Mouse (Mus musculus) heart, adult 2 months (tissue): ENCODE data around the gene Zyg11a. TPM values are rescaled to one million over a fixed set of nuclear protein-coding genes. Genes with fewer than 3 reads are reported as not detected.

ENCODE experiments used
- DNase-seq, 2 experiments: peaks; one replicate each; pipeline ENCODE4 v3.0.0; 2021
- H3K27ac ChIP-seq: fragments of 200-600 bp; 2 replicates; pipeline ENCODE4 v1.8.1; 2022
- H3K27me3 ChIP-seq: fragments of 200-500 bp; 2 replicates; pipeline ENCODE4 v1.6.1; 2012; ENCODE audit warnings: mild to moderate bottlenecking, low read length, inconsistent platforms, mixed read lengths; ENCODE audit not compliant: control insufficient read depth, insufficient read depth
- H3K36me3 ChIP-seq: fragments of 200-500 bp; 2 replicates; pipeline ENCODE4 v1.6.1; 2012; ENCODE audit warnings: low read length, inconsistent platforms; ENCODE audit not compliant: control insufficient read depth, insufficient read depth
- H3K4me1 ChIP-seq: fragments of 200-500 bp; 2 replicates; pipeline ENCODE4 v1.6.1; 2011; ENCODE audit warnings: low read length; ENCODE audit not compliant: control insufficient read depth, insufficient read depth
- H3K4me3 ChIP-seq: fragments of 200-600 bp; 2 replicates; pipeline ENCODE4 v1.8.1; 2022
- H3K79me2 ChIP-seq: fragments of 200-500 bp; replicated peaks from 2 replicates; pipeline ENCODE4 v1.6.1; 2012; ENCODE audit warnings: mild to moderate bottlenecking, inconsistent platforms, low read length, moderate library complexity, mixed read lengths; ENCODE audit not compliant: control insufficient read depth, insufficient read depth
- H3K9ac ChIP-seq: fragments of 200-500 bp; 2 replicates; pipeline ENCODE4 v1.6.1; 2012; ENCODE audit warnings: low read depth, mild to moderate bottlenecking, control low read depth, inconsistent platforms, low read length, mixed read lengths
- CTCF ChIP-seq: fragments of 200-600 bp; IDR thresholded peaks from 2 replicates; pipeline ENCODE4 v1.8.1; 2022; ENCODE audit warnings: antibody characterized with exemption, mild to moderate bottlenecking, moderate library complexity
- EP300 ChIP-seq: fragments of 200-500 bp; IDR thresholded peaks from 2 replicates; pipeline ENCODE4 v1.6.1; 2011; ENCODE audit warnings: low read depth, low read length, control low read depth; ENCODE audit not compliant: insufficient read depth
- POLR2A ChIP-seq: fragments of 200-500 bp; IDR thresholded peaks from 2 replicates; pipeline ENCODE4 v1.6.1; 2011; ENCODE audit warnings: mild to moderate bottlenecking, low read depth, low read length, control low read depth; ENCODE audit not compliant: insufficient read depth
- WGBS: fragments of 180-500 bp; shearing (Covaris S2); methylation state at CpG from one replicate; pipeline ENCODE4 v1.1.7; 2018; 5-methylcytosine and 5-hydroxymethylcytosine counted together
- intact Hi-C: fragments of 180-260 bp; cut with DNase I; formaldehyde crosslinking; loops from one replicate; pipeline ENCODE4 v1.15.1; 2025
- long read RNA-seq: library from polyadenylated mRNA; stranded (forward); transcript quantifications from one replicate; pipeline ENCODE4 v2.0.0, GENCODE M21; 2021
- polyA plus RNA-seq: library from polyadenylated mRNA; depleted of rRNA; stranded (reverse); fragments of >200 nt; gene quantifications from 2 replicates; pipeline ENCODE4 v1.2.3, GENCODE M21; 2012; rRNA removed
- total RNA-seq, 2 experiments: library from RNA; stranded (reverse); gene quantifications; 2 replicates each; pipeline ENCODE4 v1.2.3; 2021

Gene Zyg11a
- total RNA-seq (under 1 TPM in 1 of 2 experiments, not detected in 1; 0.10 TPM), polyA plus RNA-seq (0.27 TPM in 1 of 2 replicates, not detected in the other)
- long read RNA-seq = 0 reads

GRCm38 (mm10) chr4:108217332-108218179, at the start of gene Zyg11a:
Gene Zyg11a (minus strand): TSS chr4:108218048.
- WGBS = 5% methylated on average over 106 of the region's 107 CpGs
- peaks cover 12% of the 10 kb centered on the region for H3K27me3 ChIP-seq

GRCm38 (mm10) chr4:108265774-108266173, 47.9 kb upstream of the Zyg11a start:
- 82% methylated on average over 7 of the region's 7 CpGs for WGBS
- intact Hi-C loops = no loop called here
- Histone ChIP-seq H3K36me3 (no peaks in the 10 kb centered on the region; the same call in none of the 2 replicates), H3K4me1 (no peaks in the 10 kb centered on the region), H3K79me2 (no peaks in the 10 kb centered on the region; the same call in 1 of the 2 replicates), H3K27ac (no peak overlapping the region), H3K4me3 (no peak overlapping the region), H3K9ac (no peak overlapping the region), H3K27me3 (no peaks in the 10 kb centered on the region)
- DNase-seq = no peak
- no peak for TF ChIP-seq POLR2A
- no peak for TF ChIP-seq EP300
- TF ChIP-seq CTCF = no peak

More at GRCm38 (mm10) chr4:108217332-108218179, at the start of gene Zyg11a:
- H3K36me3 ChIP-seq = no peaks in the 10 kb centered on the region
- TF ChIP-seq EP300 (no peak), CTCF (no peak), POLR2A (no peak)
- H3K4me3 ChIP-seq = 0 out of 2 replicates have a peak within 1 kb of the TSS, but pooled peaks have one; percentile 15
- H3K4me1 ChIP-seq = no peaks in the 10 kb centered on the region
- intact Hi-C loops = no loop called here
- H3K79me2 ChIP-seq = no peaks in the 10 kb centered on the region
- peak within 1 kb of the TSS; percentile 14; the same call in 1 of the 2 replicates for H3K9ac ChIP-seq
- no peak within 1 kb of the TSS for H3K27ac ChIP-seq
- DNase-seq = peak in 1 of 2 experiments; percentile 29

DNA sequence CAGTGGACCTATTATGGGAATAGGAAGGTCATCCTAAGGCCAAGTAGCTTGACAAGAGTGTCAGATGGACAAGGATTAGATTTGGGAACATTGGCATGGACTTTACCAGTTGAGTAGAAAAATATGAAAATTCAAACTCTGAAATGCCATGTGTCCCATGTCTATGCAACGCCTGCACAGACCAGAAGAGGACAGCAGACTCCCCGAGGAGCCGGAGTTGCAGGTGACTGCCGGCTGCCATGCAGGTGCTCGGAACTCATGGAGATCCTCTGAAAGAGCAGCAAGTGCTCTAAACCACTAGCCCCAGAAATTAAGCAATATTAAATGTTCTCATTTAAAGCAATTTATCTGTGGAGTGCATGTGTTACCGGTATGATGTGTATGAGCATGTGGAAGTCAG, 35.5 kb upstream of the Zyg11a start:
- TF ChIP-seq POLR2A = no peak
- TF ChIP-seq EP300 = no peak
- TF ChIP-seq CTCF = peak; percentile 54
- intact Hi-C loops = loop anchor here (2.0 kb wide), 1 partner anchor 73 kb away; no protein-coding TSS in a partner anchor
- Histone ChIP-seq H3K4me1 (no peaks in the 10 kb centered on the region), H3K9ac (no peak overlapping the region), H3K4me3 (no peak overlapping the region), H3K27me3 (no peaks in the 10 kb centered on the region), H3K79me2 (no peaks in the 10 kb centered on the region), H3K27ac (no peak overlapping the region), H3K36me3 (no peaks in the 10 kb centered on the region)
- DNase-seq = no peak
- WGBS = 92% methylated on average over 6 of the region's 6 CpGs

- Histone ChIP-seq H3K79me2 (no peaks in the 10 kb centered on the region), H3K4me1 (no peaks in the 10 kb centered on the region), H3K27me3 (no peaks in the 10 kb centered on the region), H3K27ac (no peak overlapping the region), H3K4me3 (no peak overlapping the region), H3K36me3 (no peaks in the 10 kb centered on the region), H3K9ac (no peak overlapping the region)
- TF ChIP-seq EP300 = no peak
- TF ChIP-seq CTCF = no peak
- TF ChIP-seq POLR2A = no peak
- WGBS = 84% methylated on average over 9 of the region's 9 CpGs
- intact Hi-C loops = no loop called here
- no peak for DNase-seq
Observed at GRCm38 (mm10) chr4:108250501-108250900, 32.7 kb upstream of the Zyg11a start.

- Histone ChIP-seq H3K79me2 (no peaks in the 10 kb centered on the region), H3K9ac (no peak overlapping the region), H3K4me1 (no peaks in the 10 kb centered on the region), H3K36me3 (peaks cover 2% of the 10 kb centered on the region; the same call in 1 of the 2 replicates), H3K27ac (no peak overlapping the region), H3K4me3 (no peak overlapping the region), H3K27me3 (no peaks in the 10 kb centered on the region)
- TF ChIP-seq CTCF (peak; percentile 27), EP300 (no peak)
- 84% methylated on average over 3 of the region's 3 CpGs for WGBS
- intact Hi-C loops = no loop called here
- no peak for DNase-seq
Observed at GRCm38 (mm10) chr4:108249314-108249713, 31.5 kb upstream of the Zyg11a start.

GRCm38 (mm10) chr4:108233654-108234053, 15.8 kb upstream of the Zyg11a start:
- intact Hi-C loops = no loop called here
- H3K36me3 ChIP-seq = no peaks in the 10 kb centered on the region
- H3K79me2 ChIP-seq = no peaks in the 10 kb centered on the region
- H3K27me3 ChIP-seq = no peaks in the 10 kb centered on the region
- no peak overlapping the region for H3K9ac ChIP-seq
- H3K4me1 ChIP-seq = no peaks in the 10 kb centered on the region
- no peak overlapping the region for H3K27ac ChIP-seq
- 87% methylated on average over 3 of the region's 3 CpGs for WGBS
- H3K4me3 ChIP-seq = no peak overlapping the region
- TF ChIP-seq POLR2A (no peak), EP300 (no peak), CTCF (no peak)
- no peak for DNase-seq
